Mouse (Mus musculus) CH12.LX (cell line): ENCODE measurements around the gene Acadvl. TPM values are rescaled to one million over a fixed set of nuclear protein-coding genes. Genes with fewer than 3 reads are reported as not detected.
A peak's percentile ranks its signal among the peaks of the same experiment; 100 is the strongest.

Experiments used
- DNase-seq: peaks from one replicate; pipeline ENCODE4 v3.0.0-alpha.2; 2013; ENCODE audit errors: extremely low read depth
- H3K27ac ChIP-seq: 2 replicates; pipeline ENCODE4 v1.5.1; 2012; ENCODE audit warnings: low read depth, mild to moderate bottlenecking, control low read depth, moderate library complexity; ENCODE audit not compliant: insufficient read depth
- H3K27me3 ChIP-seq: replicated peaks from 2 replicates; pipeline ENCODE3; 2012; ENCODE audit warnings: inconsistent platforms
- H3K36me3 ChIP-seq, 2 experiments: replicated peaks in 1 of 2; 2 replicates each; pipeline versions ENCODE3 to v1.6.1; 2012; ENCODE audit warnings: inconsistent platforms in 1 of 2, low read length in 1 of 2, mild to moderate bottlenecking in 1 of 2, mixed read lengths in 1 of 2, moderate library complexity in 1 of 2; ENCODE audit not compliant: control insufficient read depth in 1 of 2, insufficient read depth in 1 of 2
- H3K4me1 ChIP-seq, 2 experiments: 2 replicates each; pipeline ENCODE4 v1.6.1; 2012; ENCODE audit warnings: inconsistent platforms in 1 of 2, moderate library complexity in 1 of 2; ENCODE audit not compliant: insufficient read depth in 2 of 2, control insufficient read depth in 1 of 2
- H3K4me2 ChIP-seq: 2 replicates; pipeline ENCODE4 v1.6.1; 2012; ENCODE audit warnings: low read depth, mild to moderate bottlenecking, control low read depth; ENCODE audit not compliant: poor library complexity, insufficient read depth, severe bottlenecking
- H3K4me3 ChIP-seq, 3 experiments: fragments of 150-350 bp in 1 of 3; sonication (generic) in 1 of 3; replicated peaks in 1 of 3; 2 replicates each; pipeline versions ENCODE3 to v1.5.1; 2011 to 2012; ENCODE audit warnings: low read depth in 2 of 3, low read length in 2 of 3, mild to moderate bottlenecking in 2 of 3, moderate library complexity in 2 of 3, control low read depth in 1 of 3, improper control_type of control experiment in 1 of 3, inconsistent platforms in 1 of 3, mixed read lengths in 1 of 3; ENCODE audit not compliant: poor library complexity in 1 of 3
- H3K79me2 ChIP-seq: replicated peaks from 2 replicates; pipeline ENCODE4 v1.6.1; 2012; ENCODE audit warnings: mild to moderate bottlenecking, moderate library complexity; ENCODE audit not compliant: control insufficient read depth, poor library complexity, insufficient read depth, severe bottlenecking; ENCODE audit errors: extremely low read depth
- H3K9ac ChIP-seq: 2 replicates; pipeline ENCODE4 v1.6.1; 2012; ENCODE audit warnings: low read depth, mild to moderate bottlenecking, control low read depth, moderate library complexity; ENCODE audit not compliant: insufficient read depth
- H3K9me3 ChIP-seq: replicated peaks from 2 replicates; pipeline ENCODE3; 2012; ENCODE audit warnings: low read length, inconsistent platforms, mixed read lengths
- CTCF ChIP-seq, 2 experiments: IDR thresholded peaks in 1 of 2; conservative IDR thresholded peaks in 1 of 2; 2 replicates each; pipeline ENCODE4 v1.5.1; 2011 to 2012; ENCODE audit warnings: low read depth in 2 of 2, low read length in 2 of 2, improper control_type of control experiment in 1 of 2, inconsistent platforms in 1 of 2, mild to moderate bottlenecking in 1 of 2, moderate library complexity in 1 of 2
- E2F4 ChIP-seq: IDR thresholded peaks from 2 replicates; pipeline ENCODE4 v1.6.1; 2011; ENCODE audit warnings: low read depth, low read length, improper control_type of control experiment; ENCODE audit not compliant: insufficient replicate concordance
- EP300 ChIP-seq: IDR thresholded peaks from 2 replicates; pipeline ENCODE4 v1.6.1; 2011; ENCODE audit warnings: low read length, improper control_type of control experiment
- GABPA ChIP-seq: IDR thresholded peaks from 2 replicates; pipeline ENCODE4 v1.6.1; 2012; ENCODE audit warnings: low read depth, low read length, improper control_type of control experiment, inconsistent platforms; ENCODE audit not compliant: insufficient replicate concordance
- HCFC1 ChIP-seq: IDR thresholded peaks from 2 replicates; pipeline ENCODE4 v1.6.1; 2012; ENCODE audit warnings: low read depth, mild to moderate bottlenecking, inconsistent platforms, low read length, improper control_type of control experiment
- IRF4 ChIP-seq: IDR thresholded peaks from 2 replicates; pipeline ENCODE4 v1.6.1; 2014; ENCODE audit warnings: low read depth, mild to moderate bottlenecking, inconsistent platforms, low read length, improper control_type of control experiment
- KAT2A ChIP-seq: IDR thresholded peaks from 2 replicates; pipeline ENCODE4 v1.6.1; 2012; ENCODE audit warnings: low read length, improper control_type of control experiment, inconsistent platforms; ENCODE audit not compliant: insufficient replicate concordance
- MAFK ChIP-seq: IDR thresholded peaks from 2 replicates; pipeline ENCODE4 v1.6.1; 2011; ENCODE audit warnings: low read length, improper control_type of control experiment; ENCODE audit not compliant: insufficient replicate concordance
- MAX ChIP-seq: IDR thresholded peaks from 2 replicates; pipeline ENCODE4 v1.6.1; 2011; ENCODE audit warnings: low read length, improper control_type of control experiment
- MAZ ChIP-seq: IDR thresholded peaks from 2 replicates; pipeline ENCODE4 v1.6.1; 2012; ENCODE audit warnings: low read depth, mild to moderate bottlenecking, inconsistent platforms, low read length, improper control_type of control experiment, moderate library complexity
- MEF2A ChIP-seq: IDR thresholded peaks from 2 replicates; pipeline ENCODE4 v1.6.1; 2014; ENCODE audit warnings: low read depth, mild to moderate bottlenecking, inconsistent platforms, low read length, improper control_type of control experiment, borderline replicate concordance
- MYC ChIP-seq: IDR thresholded peaks from 2 replicates; pipeline ENCODE4 v1.6.1; 2011; ENCODE audit warnings: low read depth, mild to moderate bottlenecking, improper control_type of control experiment, low read length
- NRF1 ChIP-seq: IDR thresholded peaks from 2 replicates; pipeline ENCODE4 v1.6.1; 2014; ENCODE audit warnings: low read depth, mild to moderate bottlenecking, inconsistent platforms, low read length, improper control_type of control experiment, moderate library complexity
- PAX5 ChIP-seq: IDR thresholded peaks from 2 replicates; pipeline ENCODE4 v1.6.1; 2012; ENCODE audit warnings: low read length, inconsistent platforms, mixed read lengths
- POLR2A ChIP-seq: IDR thresholded peaks from 2 replicates; pipeline ENCODE4 v1.6.1; 2011; ENCODE audit warnings: low read depth, mild to moderate bottlenecking, improper control_type of control experiment, low read length
- POLR2AphosphoS2 ChIP-seq: IDR thresholded peaks from 2 replicates; pipeline ENCODE4 v1.6.1; 2011; ENCODE audit warnings: low read depth, low read length, improper control_type of control experiment
- RAD21 ChIP-seq: IDR thresholded peaks from 2 replicates; pipeline ENCODE4 v1.6.1; 2011; ENCODE audit warnings: low read depth, mild to moderate bottlenecking, low read length, improper control_type of control experiment, moderate library complexity
- RCOR1 ChIP-seq: conservative IDR thresholded peaks from 2 replicates; pipeline ENCODE4 v1.6.1; 2012; ENCODE audit warnings: low read depth, mild to moderate bottlenecking, inconsistent platforms, low read length, improper control_type of control experiment
- SIN3A ChIP-seq: IDR thresholded peaks from 2 replicates; pipeline ENCODE4 v1.6.1; 2012; ENCODE audit warnings: low read length, improper control_type of control experiment, inconsistent platforms
- SMC3 ChIP-seq: IDR thresholded peaks from 2 replicates; pipeline ENCODE4 v1.6.1; 2011; ENCODE audit warnings: low read depth, low read length, improper control_type of control experiment
- TBP ChIP-seq: conservative IDR thresholded peaks from 2 replicates; pipeline ENCODE4 v1.6.1; 2011; ENCODE audit warnings: low read depth, low read length, improper control_type of control experiment
- TCF12 ChIP-seq: IDR thresholded peaks from 2 replicates; pipeline ENCODE4 v1.6.1; 2014; ENCODE audit warnings: low read depth, mild to moderate bottlenecking, inconsistent platforms, low read length, improper control_type of control experiment
- UBTF ChIP-seq: IDR thresholded peaks from 2 replicates; pipeline ENCODE4 v1.6.1; 2012; ENCODE audit warnings: low read depth, mild to moderate bottlenecking, inconsistent platforms, low read length, improper control_type of control experiment, moderate library complexity
- USF1 ChIP-seq: IDR thresholded peaks from 2 replicates; pipeline ENCODE4 v1.6.1; 2014; ENCODE audit warnings: low read depth, mild to moderate bottlenecking, inconsistent platforms, low read length, improper control_type of control experiment
- ZC3H11A ChIP-seq: IDR thresholded peaks from 2 replicates; pipeline ENCODE4 v1.6.1; 2012; ENCODE audit warnings: low read depth, mild to moderate bottlenecking, inconsistent platforms, low read length, improper control_type of control experiment
- ZKSCAN1 ChIP-seq: IDR thresholded peaks from 2 replicates; pipeline ENCODE4 v1.6.1; 2012; ENCODE audit warnings: low read depth, inconsistent platforms, low read length, improper control_type of control experiment, borderline replicate concordance
- ZNF384 ChIP-seq: IDR thresholded peaks from 2 replicates; pipeline ENCODE4 v1.6.1; 2012; ENCODE audit warnings: low read depth, low read length, improper control_type of control experiment, inconsistent platforms
- dilution Hi-C: fragments of 300-500 bp; cut with MboI; formaldehyde crosslinking; loops from 2 replicates; pipeline ENCODE4 v1.14.3; 2020; ENCODE audit warnings: low sequenced_read_pairs; ENCODE audit not compliant: extremely low pct_unique_long_range_greater_than_20kb, extremely low pct_ligation_motif_present
- in situ Hi-C: fragments of 300-500 bp; cut with MboI; formaldehyde crosslinking; loops from 3 replicates; pipeline ENCODE4 v1.14.3; 2019; ENCODE audit warnings: low sequenced_read_pairs, low pct_ligation_motif_present, low pct_unique_long_range_greater_than_20kb, mixed read lengths
- polyA plus RNA-seq: library from polyadenylated mRNA; unstranded; fragments of >175 nt; gene quantifications from 2 replicates; pipeline ENCODE4 v1.2.1, GENCODE M21; 2012; ENCODE audit warnings: low read depth; ENCODE audit not compliant: insufficient read length
- total RNA-seq, 2 experiments: library from RNA; depleted of rRNA; stranded (reverse); fragments of 300-350 nt in 1 of 2; fragments of >200 nt in 1 of 2; gene quantifications; 2 replicates each; pipeline ENCODE4 v1.2.3; 2012 to 2014

The Acadvl gene
- total and polyA plus RNA-seq, 3 experiments = 76.9 to 148 (median 81.8) TPM

DNA sequence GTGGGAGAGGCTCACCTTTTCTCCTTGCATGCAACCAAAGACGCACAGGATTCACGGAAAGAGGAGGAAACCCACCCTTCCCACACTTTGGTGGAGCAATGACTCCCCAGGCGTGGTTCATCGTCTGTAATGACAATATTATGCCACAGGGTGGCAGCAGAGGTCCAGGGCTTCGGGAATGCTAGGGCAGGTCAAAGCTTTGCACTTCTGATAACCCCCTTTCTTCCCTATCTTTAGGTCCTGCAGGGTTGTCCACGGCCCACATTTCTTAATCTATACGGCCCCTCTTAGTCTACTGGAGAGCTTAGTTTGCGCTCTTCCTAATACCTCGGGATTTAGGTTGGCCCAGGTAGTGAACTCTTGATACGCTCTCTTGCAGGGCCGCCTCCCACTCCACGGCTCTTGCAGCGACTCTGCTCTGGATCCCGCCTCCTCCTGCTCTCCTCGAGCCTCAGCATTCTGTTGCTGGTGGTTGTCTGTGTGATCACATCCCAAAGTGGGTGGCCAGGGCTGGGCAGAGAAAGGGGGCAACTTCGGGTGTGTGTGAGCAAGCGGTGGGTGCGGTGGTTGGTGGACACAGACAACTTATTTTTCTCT is 40.5 kb upstream of the Acadvl start:
- Histone ChIP-seq H3K9ac (no peak overlapping the region), H3K9me3 (no peaks in the 10 kb centered on the region)

DNA sequence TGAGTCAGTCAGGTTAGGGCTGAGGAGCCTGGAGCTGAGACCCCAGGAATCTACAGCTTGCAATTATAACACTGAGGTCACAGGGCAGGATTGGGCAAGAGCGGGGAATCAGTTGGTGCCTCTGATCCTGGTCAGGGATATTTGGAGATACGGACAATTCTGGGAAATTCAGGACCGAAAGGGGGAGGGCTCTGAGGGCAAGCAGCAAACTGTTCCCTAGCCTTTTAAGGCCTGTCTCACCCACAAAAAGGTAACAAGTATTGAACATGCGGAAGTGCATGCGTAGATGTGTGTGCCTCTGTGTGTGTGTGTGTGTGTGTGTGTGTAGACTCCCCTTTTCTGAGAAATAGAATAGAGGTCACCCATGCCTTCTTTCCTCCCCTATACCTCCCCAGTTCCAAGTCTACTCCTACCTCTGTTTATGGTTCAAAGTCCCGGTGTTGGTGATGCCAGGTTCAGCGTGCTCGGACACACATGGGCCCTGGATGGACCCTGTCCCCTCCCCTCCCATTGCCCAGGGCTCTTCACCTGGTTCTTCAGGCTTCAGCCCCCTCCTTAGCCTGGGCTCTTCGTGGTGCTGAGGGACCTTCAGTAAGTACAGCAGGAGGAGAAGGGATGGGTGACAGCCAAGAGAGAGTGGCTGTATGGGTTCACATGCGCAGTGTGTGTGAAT is 38.8 kb upstream of the Acadvl start, which contains the start of gene Asgr1:
Gene Asgr1 (plus strand): TSS at position 188 of the 673 bp plus-strand sequence.
- in situ Hi-C loops = no loop called here
- DNase-seq = no peak

More for the DNA sequence above, 40.5 kb upstream of the Acadvl start:
- dilution Hi-C loops = no loop called here
- H3K4me1 ChIP-seq = peaks cover 0 to 6% of the 10 kb centered on the region in 2 experiments; a peak in 1 of 4 replicates
- peaks cover 40% of the 10 kb centered on the region for H3K27me3 ChIP-seq
- no peak overlapping the region for H3K27ac ChIP-seq
- TF ChIP-seq KAT2A (no peak), IRF4 (peak; percentile 42; the same call in 1 of the 2 replicates), SIN3A (no peak), USF1 (no peak), NRF1 (no peak), MYC (no peak), PAX5 (no peak), CTCF (conservative IDR thresholded peaks at IDR 0.05 in 1 of 2, IDR thresholded peaks at IDR 0.05 in 1 of 2; ENCODE audit: low read depth in 2 of 2, low read length in 2 of 2) (peak; percentile 96 to 98), EP300 (no peak), RAD21 (peak; percentile 95), TCF12 (no peak), POLR2AphosphoS2 (no peak), ZC3H11A (peak; percentile 73), SMC3 (peak; percentile 92), TBP (no peak), MEF2A (no peak), MAFK (no peak), ZKSCAN1 (no peak), UBTF (no peak)
- no peak overlapping the region for H3K4me3 ChIP-seq
- in situ Hi-C loops = loop anchor here (5.0 kb wide), 1 partner anchor 142 kb away; no protein-coding TSS in a partner anchor
- H3K4me2 ChIP-seq = no peak overlapping the region
- peak; percentile 75 for DNase-seq
- no peaks in the 10 kb centered on the region for H3K36me3 ChIP-seq
- H3K79me2 ChIP-seq = no peaks in the 10 kb centered on the region

More for the DNA sequence above, 38.8 kb upstream of the Acadvl start, which contains the start of gene Asgr1:
- Histone ChIP-seq H3K9ac (no peak within 1 kb of the TSS), H3K9me3 (no peaks in the 10 kb centered on the region), H3K36me3 (no peaks in the 10 kb centered on the region), H3K4me3 (no peak within 1 kb of the TSS), H3K27ac (no peak within 1 kb of the TSS), H3K4me2 (no peak within 1 kb of the TSS), H3K27me3 (peaks cover 45% of the 10 kb centered on the region), H3K4me1 (0 out of 4 replicates have a peak, but pooled peaks cover 0 to 3% of the 10 kb centered on the region in 2 experiments), H3K79me2 (no peaks in the 10 kb centered on the region)
- TF ChIP-seq MEF2A (no peak), MYC (no peak), MAX (no peak), RCOR1 (no peak), HCFC1 (no peak), GABPA (no peak), MAZ (no peak), E2F4 (no peak), IRF4 (no peak), PAX5 (no peak), TCF12 (no peak), EP300 (no peak), SMC3 (no peak), TBP (no peak), ZNF384 (no peak), POLR2A (no peak)
- dilution Hi-C loops = no loop called here
